Mouse (Mus musculus) spleen, postnatal 36 days (tissue): Measurements from ENCODE around the gene Fam126a.

Experiments
- DNase-seq, 2 experiments: peaks; one replicate each; pipeline ENCODE4 v3.0.0; 2022; ENCODE audit warnings: low spot score in 2 of 2, mixed read lengths in 1 of 2

Fam126a gene

DNA sequence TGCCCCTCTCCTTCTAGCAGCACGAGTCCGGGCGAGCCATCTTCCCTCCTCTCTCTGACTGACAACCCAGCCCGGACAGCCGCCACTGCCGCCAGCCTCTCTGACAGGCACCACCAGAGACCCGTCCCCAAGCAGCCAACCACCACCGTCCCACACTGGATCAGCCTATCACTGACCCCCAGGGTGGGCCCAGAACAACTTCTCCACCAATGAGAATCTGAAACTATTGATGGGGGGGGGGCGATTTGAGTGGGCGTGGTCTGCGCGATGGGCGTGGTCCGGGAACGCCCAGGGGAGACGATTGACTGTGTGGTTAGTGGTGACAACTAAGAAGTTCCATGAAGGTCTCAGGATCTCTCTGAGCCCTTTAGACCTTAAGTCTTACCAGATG lies at the start of gene Fam126a:
TSS of gene Fam126a (minus strand) at position 112 of the 391 bp plus-strand sequence.
- DNase-seq = peak; percentile 97 to 98

DNA sequence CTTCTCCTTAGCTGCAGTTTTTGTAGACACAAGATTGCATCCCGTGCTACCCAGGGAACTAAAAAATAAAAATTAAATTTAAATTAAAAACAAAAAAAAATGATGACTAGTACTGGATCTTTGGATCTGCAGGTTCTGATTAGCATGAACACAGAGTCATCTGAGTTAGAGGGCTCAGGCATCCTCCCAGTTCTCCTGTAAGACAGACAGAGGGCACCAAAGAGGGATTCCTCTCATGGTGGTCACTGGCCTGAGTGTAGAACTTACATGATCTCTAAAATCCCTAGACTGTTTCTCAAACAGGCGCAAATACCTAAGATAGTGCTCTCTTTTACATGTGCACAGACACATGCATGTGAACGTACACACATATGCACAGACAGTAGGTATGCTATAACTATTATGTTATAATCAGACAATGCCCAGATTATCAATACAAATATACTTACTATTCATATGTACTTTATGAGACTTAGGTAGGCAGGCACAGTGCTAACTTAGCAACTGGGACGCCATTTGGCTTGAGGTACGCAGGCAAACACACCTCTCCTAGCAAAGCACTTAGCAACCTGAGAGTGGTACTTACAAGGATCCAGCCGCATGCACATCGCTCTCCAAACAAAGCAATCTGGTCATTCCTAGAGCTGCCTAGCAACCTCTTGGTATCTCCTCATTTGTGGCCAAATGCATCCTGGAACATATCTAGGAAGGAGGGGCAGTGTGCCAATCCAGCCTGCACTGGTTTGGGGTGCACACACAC lies 48.1 kb upstream of the Fam126a start:
- no peak for DNase-seq

DNA sequence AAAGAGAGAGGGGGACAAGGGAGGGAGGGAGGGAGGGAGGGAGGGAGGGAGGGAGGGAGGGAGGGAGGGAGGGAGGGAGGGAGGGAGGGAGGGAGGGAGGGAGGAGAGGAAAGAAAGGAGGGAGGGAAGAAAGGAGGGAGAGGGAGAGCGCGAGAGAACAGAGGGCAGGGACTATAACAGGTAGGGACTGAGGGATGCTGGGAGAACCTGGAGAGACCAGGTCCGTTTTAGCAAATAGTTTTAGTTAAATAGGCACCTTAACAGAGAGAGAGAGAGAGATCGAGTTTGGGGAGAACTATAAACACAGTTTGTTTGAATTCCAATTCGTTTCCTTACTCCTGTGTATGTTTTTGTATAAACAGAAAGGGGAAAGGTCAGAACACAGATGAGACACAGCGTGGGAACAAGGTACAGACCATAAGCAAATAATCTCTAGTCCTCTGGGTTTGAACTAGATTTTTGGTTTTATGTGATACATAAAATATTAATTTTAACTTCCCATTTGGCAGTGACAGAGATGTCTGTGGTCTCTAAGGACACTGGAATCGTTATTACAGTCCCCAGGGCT lies 47.3 kb upstream of the Fam126a start:
- DNase-seq = no peak

DNA sequence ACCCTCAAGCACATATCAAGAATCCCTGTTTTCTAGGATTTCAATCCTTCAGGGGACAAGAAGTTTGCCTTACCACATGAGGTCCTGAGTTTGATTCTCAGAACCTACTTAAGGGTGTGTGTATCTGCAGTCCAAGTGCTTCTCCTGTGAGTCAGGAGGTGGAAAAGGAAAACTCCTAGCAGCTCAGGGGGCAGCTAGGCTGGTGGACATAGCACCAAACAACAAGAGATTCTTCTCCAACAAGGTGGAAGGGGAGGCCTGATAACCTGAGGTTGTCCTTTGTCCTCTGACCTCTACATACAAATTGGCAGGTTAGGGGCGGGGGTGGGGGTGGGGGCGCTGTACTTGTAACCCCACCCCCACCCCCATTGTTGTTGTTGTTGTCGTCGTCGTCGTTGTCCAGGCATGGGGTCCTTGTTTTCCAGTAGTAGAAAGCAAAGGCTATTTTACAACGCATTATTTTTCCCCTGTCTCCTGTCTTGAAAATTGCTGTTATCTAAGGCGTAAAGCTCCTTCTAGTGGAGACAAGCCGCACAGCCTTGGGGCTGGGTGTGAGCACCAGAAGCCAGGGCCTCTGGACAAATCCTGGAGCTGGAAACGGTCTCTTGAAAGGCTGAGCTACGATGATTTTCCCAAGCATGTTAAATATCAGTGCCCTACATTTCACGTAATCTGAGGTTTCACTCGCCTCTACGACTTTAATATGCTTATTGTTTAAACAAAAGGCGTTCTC lies 46.7 kb upstream of the Fam126a start:
- DNase-seq = peak; percentile 41 to 53

DNA sequence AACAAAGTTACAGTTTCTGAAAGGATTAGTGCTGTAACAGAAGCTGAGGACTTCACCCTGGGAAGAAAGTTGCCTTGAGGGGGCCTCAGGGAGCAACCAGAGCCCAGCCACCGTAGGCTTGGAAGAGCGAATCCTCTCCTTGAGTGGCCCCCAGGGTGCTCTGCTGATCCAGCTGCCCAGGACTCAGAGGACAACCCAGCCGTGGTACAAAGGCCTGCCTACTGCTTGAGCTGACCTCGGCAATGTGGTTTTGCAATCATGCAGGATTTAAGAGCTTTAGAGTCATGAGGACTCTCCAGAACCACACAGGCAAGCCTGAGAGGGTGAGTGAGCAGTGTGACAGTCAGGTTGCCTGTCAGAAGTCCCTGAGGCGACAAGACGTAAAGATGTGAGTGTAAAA lies 41.5 kb upstream of the Fam126a start:
- no peak for DNase-seq

DNA sequence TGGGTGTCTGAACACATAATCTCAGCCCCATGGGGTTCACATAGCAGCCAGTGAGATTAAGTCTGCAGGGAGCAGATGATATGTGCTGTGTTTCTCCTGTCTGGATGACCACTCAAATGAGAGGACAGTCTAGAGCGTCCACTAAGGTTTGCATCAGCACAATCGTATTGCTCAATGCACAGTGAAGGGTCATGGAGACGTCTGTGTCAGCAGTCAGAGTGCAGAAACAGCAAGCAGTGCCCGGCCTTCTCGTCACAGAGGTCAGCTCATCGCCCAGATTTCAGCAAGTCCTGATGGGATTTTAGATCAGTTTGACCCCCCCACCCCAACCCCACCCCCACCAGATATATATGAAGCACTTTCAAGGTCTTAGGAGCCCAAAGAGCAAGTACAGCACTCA lies 38.5 kb upstream of the Fam126a start:
- DNase-seq = no peak

DNA sequence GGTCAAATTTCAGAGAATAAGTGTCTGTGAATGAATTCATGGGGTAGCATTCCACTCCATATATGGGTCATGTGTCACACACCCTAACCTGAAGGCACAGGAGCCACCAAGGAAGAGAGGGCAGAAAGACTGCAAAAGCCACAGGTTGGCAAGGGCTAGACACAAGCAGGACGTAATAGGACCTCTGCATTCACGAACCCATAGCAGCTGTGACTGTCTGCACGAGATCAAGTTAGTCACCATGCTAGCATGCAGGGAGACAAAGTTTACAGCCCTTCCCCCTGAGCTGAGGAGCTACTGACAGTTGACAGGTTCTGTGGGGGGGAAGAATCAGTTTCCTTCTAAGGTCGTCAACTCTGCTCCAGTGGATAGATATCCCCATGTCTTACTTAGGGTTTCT lies 33.1 kb upstream of the Fam126a start:
- no peak for DNase-seq

DNA sequence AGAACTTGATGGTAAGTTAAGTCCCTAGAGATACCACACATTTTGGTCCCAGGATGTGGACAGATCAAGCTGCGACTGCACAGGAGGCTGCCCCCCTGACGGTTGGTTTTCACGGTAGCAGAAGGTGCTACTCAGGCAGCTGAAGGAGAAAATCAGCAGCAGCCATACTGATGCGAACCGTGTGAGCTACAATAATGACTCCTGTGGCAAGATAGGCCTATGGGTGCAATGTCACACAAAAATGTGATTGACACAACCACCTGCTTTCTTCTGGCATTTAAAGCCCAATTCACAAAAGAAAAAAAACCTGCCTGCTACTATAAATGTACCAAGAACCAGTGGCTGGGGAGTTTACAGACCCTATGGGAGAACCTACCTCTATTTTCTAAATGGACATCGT lies 32.5 kb upstream of the Fam126a start:
- DNase-seq = no peak

DNA sequence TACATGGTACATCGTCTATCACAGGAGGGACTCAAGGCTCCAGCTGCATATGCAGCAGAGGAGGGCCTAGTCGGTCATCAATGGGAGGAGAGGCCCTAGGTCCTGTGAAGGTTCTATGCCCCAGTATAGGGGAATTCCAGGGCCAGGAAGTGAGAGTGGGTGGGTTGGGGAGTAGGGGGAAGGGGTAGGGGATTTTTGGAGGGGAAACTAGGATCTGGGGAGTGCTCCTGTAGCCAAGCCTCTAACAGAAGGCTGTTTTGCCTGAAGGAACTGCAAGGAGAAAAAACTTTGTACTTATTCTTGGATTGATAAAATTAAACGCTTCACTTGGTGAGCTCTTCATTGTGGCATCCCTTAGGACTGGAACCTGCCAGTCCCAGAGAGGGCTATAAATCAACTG lies 30.5 kb upstream of the Fam126a start:
- DNase-seq = no peak

DNA sequence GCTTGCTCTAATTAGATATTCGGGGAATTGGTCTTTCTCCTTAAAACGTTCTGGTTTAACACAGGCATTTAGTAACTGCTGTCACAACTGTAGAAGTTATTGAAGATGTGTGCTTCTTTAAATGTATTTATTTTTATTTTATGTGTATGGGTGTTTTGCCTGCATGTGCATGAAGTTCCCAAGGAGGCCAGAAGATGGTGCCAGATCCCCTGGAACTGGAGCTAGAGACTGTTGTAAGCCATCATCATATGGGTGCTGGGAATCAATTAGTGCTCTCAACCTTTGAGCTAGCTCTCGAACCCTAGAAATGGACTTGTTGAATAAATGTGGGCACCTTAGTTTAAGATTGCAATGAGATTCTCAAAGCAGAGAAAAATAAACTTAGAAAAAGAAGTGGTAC lies 27.1 kb upstream of the Fam126a start:
- DNase-seq = no peak

DNA sequence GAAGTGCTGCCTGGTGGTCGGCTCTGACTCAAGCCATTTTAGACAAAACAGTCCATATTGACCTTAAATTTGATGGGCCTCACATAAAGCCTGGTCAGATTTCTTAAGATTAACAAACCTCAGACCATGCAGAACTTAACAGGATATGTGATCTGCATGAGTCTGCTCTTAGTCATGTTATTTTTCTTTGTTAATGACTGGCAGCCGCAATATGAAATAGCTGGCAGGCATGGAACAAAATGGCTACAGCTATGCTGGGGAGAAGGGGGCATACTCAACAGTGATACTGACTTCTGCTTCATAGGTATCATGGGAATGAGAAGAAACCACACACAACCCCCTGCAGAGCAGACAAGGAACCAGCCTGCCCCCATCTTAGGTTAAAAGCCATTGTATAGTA lies 26.4 kb upstream of the Fam126a start:
- no peak for DNase-seq

DNA sequence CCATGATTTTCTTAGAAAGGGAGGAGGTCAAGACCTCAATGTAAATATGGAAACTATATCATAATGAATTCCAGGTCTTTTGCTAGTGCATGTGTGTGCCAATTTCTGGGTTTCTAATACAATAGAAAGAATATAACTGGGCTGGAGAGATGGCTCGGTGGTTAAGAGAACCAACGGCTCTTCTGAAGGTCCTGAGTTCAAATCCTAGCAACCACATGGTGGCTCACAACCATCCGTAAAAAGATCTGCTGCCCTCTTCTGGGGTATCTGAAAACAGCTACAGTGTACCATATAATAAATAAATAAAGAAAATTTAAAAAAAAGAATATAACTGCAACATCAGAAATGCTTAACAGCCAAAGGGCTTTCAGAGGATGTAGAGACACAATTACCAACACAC lies 23.9 kb upstream of the Fam126a start:
- DNase-seq = no peak

DNA sequence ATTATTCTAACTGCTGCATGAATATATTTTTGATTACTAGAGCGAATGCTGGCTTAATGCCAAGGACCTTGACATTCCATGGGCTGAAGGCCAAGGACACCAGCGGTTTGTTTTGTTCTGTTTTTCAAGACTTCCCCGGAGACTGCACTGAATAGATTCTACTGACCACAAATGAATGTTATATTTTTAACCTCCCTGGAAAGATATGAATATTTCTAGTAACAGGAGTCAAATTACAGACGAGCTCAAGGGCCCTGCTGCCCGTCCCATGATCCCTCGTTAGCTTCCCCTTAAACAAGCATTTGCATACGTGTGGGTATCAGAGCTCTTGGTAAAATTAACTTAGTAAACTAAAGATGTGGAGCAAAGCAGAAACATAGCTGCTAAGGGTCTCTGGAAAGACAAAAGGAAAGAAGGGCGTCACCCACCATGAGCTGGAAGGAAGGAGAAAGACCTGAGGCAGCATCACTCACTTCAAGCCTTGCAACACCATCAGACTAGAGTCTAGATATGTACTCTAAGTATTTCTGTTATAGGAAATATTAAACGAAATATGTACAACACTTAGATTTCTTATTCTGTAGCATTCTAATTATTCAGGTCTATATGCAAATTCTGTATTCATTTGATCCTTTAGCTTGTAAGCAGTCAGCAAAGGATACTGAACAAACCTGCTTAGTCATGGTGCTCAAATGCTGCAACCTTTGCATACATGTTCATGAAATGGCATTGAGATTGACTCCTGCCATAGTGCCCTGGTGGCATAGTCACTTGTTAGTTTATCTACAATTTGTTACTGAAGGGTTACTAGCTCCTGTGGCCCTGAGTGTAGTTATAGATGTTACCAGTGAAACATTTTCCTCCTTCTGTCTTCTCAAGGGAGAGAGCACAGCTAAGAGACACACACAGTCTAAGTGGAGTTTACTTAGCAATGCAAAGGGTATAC lies 23.0 kb upstream of the Fam126a start:
- DNase-seq = no peak

DNA sequence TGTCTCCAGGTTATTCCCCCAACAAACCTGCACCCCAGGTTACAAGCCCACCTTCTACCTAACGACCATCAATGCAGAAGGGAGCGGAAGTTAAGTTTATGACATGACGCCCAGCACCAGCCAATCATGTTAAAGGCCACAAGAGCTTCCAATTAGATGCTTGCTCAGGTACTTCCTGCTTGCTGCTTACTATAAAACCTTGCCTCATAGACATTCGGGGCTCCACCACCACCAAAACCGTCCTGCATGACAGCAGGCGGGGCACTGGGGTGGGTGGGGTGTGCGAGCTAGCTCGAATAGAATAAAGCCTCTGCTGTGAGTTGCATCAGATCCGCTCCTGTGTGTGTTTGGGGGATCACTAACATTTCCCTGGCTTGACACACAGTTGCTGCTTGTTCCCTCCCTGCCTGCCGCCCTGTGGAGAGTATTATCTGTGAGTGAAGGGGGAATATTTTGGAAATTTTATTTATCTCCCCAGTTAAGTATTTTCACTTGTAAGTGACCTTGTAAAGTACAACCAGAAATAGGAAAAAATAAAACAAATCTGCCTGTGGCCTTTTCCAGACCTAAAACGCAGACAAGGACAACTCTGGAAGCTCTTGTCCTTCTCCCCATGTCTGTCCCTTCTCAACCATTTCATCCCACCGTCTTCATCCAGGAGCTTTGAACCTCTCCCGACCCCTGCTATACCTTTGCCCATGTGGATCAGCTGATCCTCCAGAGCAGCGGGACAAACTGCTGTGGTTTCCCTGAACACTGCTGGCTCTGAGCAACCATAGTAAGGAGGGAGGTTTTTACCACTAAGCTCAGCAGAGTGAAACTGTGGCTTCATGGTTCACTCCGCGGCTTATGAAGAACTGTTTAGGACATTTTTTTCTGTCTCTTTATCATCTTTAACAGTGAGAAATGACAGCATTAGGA lies 21.5 kb upstream of the Fam126a start:
- no peak for DNase-seq

DNA sequence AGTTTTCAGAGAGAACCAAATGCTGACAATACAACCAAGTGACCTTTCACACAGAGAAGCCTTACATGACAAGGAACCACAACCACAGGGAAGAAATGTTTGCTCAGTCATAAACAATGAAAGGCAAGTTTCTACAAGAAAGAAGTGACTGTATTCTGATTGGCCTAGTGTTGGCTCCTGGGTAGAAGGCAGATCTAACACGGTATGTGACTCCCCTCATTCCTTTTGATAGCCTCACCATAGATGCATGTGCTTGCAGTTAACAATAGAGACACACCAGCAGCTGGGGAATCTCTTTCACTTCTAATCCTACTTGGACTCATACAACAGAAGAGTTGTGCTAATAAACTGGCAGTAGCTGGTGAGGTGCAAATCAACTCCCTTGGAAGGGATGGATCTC lies 17.3 kb upstream of the Fam126a start:
- DNase-seq = no peak

DNA sequence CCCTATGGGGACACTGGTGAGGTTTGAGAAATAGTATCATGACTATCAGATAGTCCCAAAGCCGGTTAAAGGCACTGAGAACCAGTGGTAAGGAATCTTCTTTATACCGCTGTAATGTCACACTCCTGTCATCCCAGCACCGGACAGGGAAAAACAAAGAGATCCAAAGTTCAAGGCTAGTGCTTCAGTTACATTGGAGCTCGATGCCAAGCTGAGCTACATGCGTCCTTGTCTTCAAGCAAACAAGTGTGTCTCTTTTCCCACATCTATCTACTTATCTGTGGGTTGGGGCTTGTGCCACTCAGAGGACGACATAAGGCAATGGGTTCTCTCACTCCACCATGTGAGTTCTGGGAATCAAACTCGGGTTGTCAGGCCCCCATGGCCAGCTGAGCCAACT lies 16.5 kb upstream of the Fam126a start:
- no peak for DNase-seq

DNA sequence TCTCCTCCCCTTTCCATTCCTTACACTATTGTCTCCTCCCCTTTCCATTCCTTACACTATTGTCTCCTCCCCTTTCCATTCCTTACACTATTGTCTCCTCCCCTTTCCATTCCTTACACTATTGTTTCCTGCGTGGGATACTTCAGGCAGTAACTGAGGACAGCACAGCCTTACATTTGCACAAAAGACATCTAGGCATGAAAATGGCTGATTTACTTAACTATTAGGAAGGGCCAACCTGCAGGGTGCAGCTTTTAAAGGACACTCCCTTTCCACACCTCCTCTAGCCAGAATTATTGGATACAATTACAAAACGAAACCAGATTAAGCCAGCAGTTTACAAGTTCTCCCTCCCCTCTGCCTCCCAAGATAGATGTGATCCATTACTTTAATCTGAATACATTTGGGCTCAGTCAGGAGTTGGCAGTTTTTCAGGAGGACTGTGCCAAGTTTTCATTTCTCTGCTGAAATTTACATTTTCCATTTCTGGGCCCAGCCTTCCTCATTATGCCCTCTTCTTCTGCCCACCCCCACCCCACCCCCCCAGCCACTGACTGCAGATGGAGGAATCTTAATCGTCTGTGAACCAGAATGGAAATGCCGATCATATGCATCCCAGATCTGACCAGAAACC lies 15.6 kb upstream of the Fam126a start:
- no peak for DNase-seq

DNA sequence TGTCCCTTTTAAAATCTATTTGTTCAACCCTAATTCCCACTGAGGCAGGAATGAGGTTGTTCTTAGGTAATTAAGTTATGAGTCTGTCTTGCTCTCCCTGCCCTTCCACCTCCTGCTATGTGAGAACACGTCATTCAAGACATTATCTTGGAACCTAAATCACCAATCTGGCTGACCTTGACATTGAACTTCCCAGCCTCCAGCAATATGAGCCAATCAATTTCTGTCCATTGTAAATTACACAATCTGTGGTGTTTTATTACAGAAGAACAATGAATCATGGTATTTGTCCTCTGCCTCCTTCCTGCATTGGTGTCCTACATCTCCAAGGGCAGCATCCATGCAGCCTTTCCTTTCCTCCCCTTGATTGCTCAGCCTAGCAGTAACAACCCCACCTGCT lies 13.9 kb upstream of the Fam126a start:
- DNase-seq = no peak

DNA sequence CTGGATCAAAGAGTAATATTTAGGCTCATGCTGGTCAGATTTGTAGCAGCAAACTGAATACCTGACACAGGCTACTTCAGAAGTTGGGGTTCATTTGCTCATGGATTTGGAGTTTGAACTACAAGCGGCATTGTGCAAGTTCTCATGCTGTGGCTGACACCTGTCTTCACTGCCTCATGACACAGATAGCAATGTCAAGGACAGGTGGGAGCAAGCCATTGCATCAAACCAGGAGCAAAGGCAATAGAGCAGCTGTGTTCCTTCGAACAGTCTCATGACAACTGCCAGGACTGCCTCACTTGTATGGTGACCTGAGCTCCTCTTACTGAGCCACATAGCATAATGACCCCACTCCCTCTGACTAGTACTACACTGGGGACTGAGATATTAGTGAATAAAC lies 12.9 kb upstream of the Fam126a start:
- DNase-seq = no peak

DNA sequence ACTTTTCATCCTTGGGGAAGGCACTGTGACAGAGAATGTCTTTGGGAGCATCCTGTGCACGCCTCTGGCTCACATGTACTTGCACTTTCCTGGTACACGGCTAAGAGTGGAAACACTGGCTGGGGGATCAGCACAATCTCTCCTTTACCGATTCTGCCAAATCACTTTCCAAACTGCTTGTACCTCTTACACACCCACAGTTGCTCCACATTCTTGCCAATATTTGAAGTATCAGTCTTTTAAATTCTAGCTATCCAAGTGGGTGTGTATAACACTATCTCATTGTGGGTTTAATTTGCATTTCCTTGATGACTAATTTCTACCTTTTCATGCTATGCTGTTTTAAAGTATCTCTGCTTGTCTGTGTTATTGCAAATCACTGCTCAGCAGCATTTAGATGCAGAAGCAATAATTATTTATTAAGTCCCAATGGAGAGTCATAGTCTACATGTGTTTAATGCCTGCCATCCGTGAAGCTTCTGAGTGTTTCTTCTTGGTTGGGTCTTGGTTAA lies 10.9 kb upstream of the Fam126a start:
- no peak for DNase-seq
